Mouse (Mus musculus) midbrain, embryonic 11.5 days (tissue): ENCODE results near the gene 1700001P01Rik. TPM values are rescaled to one million over a fixed set of nuclear protein-coding genes. Genes with fewer than 3 reads are reported as not detected.

ENCODE experiments used
- ATAC-seq: fragments of 200-750 bp; cut with Nextera tagmentation; 2 replicates; pipeline ENCODE4 v1.8.0; 2017; ENCODE audit warnings: moderate TSS enrichment, moderate library complexity; ENCODE audit not compliant: low FRiP score
- DNase-seq: peaks from one replicate; pipeline ENCODE4 v3.0.0; 2015; ENCODE audit warnings: low spot score; ENCODE audit errors: missing footprints
- H3K27ac ChIP-seq: fragments of 300-500 bp; sonication (generic); 2 replicates; pipeline ENCODE4 v1.5.1; 2014; ENCODE audit warnings: low read depth, low read length
- H3K27me3 ChIP-seq: fragments of 300-500 bp; sonication (generic); 2 replicates; pipeline ENCODE4 v1.6.1; 2014; ENCODE audit warnings: mild to moderate bottlenecking, low read length, moderate library complexity, mixed read lengths; ENCODE audit not compliant: control insufficient read depth, insufficient read depth
- H3K36me3 ChIP-seq: fragments of 300-500 bp; sonication (generic); 2 replicates; pipeline ENCODE4 v1.6.1; 2014; ENCODE audit warnings: mild to moderate bottlenecking, low read length, moderate library complexity, mixed read lengths; ENCODE audit not compliant: control insufficient read depth, insufficient read depth
- H3K4me1 ChIP-seq: fragments of 300-500 bp; sonication (generic); 2 replicates; pipeline ENCODE4 v1.6.1; 2014; ENCODE audit warnings: low read length; ENCODE audit not compliant: control insufficient read depth, insufficient read depth
- H3K4me2 ChIP-seq: fragments of 300-500 bp; sonication (generic); 2 replicates; pipeline ENCODE4 v1.6.1; 2014; ENCODE audit warnings: mild to moderate bottlenecking, moderate library complexity
- H3K4me3 ChIP-seq: fragments of 300-500 bp; sonication (generic); 2 replicates; pipeline ENCODE4 v1.5.1; 2014; ENCODE audit warnings: low read depth, low read length
- H3K9ac ChIP-seq: fragments of 300-500 bp; sonication (generic); 2 replicates; pipeline ENCODE4 v1.6.1; 2014; ENCODE audit warnings: low read length
- H3K9me3 ChIP-seq: fragments of 300-500 bp; sonication (generic); 2 replicates; pipeline ENCODE4 v1.6.1; 2016; ENCODE audit warnings: low read length; ENCODE audit not compliant: control insufficient read depth
- WGBS: fragments of 180-500 bp; shearing (Covaris S2); extraction: QIAGEN DNeasy Blood & Tissue Kit; methylation state at CpG from one replicate; pipeline ENCODE4 v1.1.7; 2014; 5-methylcytosine and 5-hydroxymethylcytosine counted together
- polyA plus RNA-seq: library from polyadenylated mRNA; unstranded; fragments of >200 nt; fragmentation: Nextera tagmentation; extraction: Ambion mirVana; gene quantifications from 2 replicates; pipeline ENCODE4 v1.2.1, GENCODE M21; 2014

1700001P01Rik gene
- polyA plus RNA-seq = 0.47 and 0.78 TPM in 2 replicates

GRCm38 (mm10) chr11:97775808-97776496 lies at the start of gene 1700001P01Rik:
Gene 1700001P01Rik, minus strand, starts transcription at chr11:97775918.
- H3K36me3 ChIP-seq = peaks cover 22% of the 10 kb centered on the region
- ATAC-seq = no peak
- H3K27ac ChIP-seq = no peak within 1 kb of the TSS
- no peaks in the 10 kb centered on the region for H3K27me3 ChIP-seq
- no peaks in the 10 kb centered on the region for H3K9me3 ChIP-seq
- no peak within 1 kb of the TSS; the same call in 1 of the 2 replicates for H3K9ac ChIP-seq
- H3K4me3 ChIP-seq = no peak within 1 kb of the TSS
- peak; percentile 84 for DNase-seq
- H3K4me2 ChIP-seq = no peak within 1 kb of the TSS
- peaks cover 4% of the 10 kb centered on the region for H3K4me1 ChIP-seq
- WGBS = 37% methylated on average over 17 of the region's 17 CpGs

DNA sequence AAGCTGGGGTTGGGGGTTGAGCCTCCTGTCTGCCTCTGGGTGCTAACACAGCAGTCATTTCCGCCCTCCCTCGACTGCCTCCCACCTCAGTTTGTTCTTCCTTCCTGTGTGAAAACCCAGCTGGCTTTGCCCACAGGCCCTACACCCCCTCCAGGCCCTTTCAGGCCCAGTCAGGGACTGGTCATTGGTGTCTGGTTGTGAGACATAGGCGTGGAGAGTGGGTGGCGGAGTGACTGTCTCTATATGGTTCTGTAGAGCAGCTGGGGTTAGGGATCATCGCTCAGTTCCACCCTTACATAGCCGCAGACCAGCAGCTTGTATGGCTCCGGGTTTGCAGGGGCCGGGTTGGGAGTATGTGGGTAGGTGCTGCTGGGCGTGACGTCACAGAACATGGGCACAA lies 49.6 kb upstream of the 1700001P01Rik start:
- H3K4me2 ChIP-seq = no peak overlapping the region
- DNase-seq (no peak), ATAC-seq (no peak)
- H3K36me3 ChIP-seq = 0 out of 2 replicates have a peak, but pooled peaks cover 3% of the 10 kb centered on the region
- no peaks in the 10 kb centered on the region for H3K27me3 ChIP-seq
- H3K9me3 ChIP-seq = no peaks in the 10 kb centered on the region
- peaks cover 4% of the 10 kb centered on the region; the same call in 1 of the 2 replicates for H3K4me1 ChIP-seq
- H3K4me3 ChIP-seq = no peak overlapping the region
- no peak overlapping the region for H3K9ac ChIP-seq
- H3K27ac ChIP-seq = no peak overlapping the region
- WGBS = 88% methylated on average over 10 of the region's 10 CpGs

- DNase-seq (no peak), ATAC-seq (no peak)
- Histone ChIP-seq H3K9me3 (no peaks in the 10 kb centered on the region), H3K4me1 (peaks cover 4% of the 10 kb centered on the region; the same call in 1 of the 2 replicates), H3K4me3 (no peak overlapping the region), H3K36me3 (0 out of 2 replicates have a peak, but pooled peaks cover 3% of the 10 kb centered on the region), H3K9ac (no peak overlapping the region), H3K4me2 (no peak overlapping the region), H3K27me3 (no peaks in the 10 kb centered on the region), H3K27ac (no peak overlapping the region)
- WGBS = 88% methylated on average over 6 of the region's 6 CpGs
These were observed 49.2 kb upstream of the 1700001P01Rik start for GRCm38 (mm10) chr11:97824895-97825294.

GRCm38 (mm10) chr11:97824168-97824567 lies 48.5 kb upstream of the 1700001P01Rik start:
- Histone ChIP-seq H3K27me3 (no peaks in the 10 kb centered on the region), H3K4me1 (peaks cover 4% of the 10 kb centered on the region; the same call in 1 of the 2 replicates), H3K36me3 (0 out of 2 replicates have a peak, but pooled peaks cover 3% of the 10 kb centered on the region), H3K27ac (no peak overlapping the region), H3K9ac (no peak overlapping the region), H3K4me2 (no peak overlapping the region), H3K4me3 (no peak overlapping the region), H3K9me3 (no peaks in the 10 kb centered on the region)
- no peak for DNase-seq
- WGBS = 96% methylated on average over 11 of the region's 11 CpGs
- ATAC-seq = no peak

- DNase-seq = no peak
- Histone ChIP-seq H3K9ac (no peak overlapping the region), H3K27ac (0 out of 2 replicates have a peak overlapping the region, but pooled peaks have one; percentile 5), H3K4me2 (no peak overlapping the region), H3K36me3 (0 out of 2 replicates have a peak, but pooled peaks cover 3% of the 10 kb centered on the region), H3K9me3 (no peaks in the 10 kb centered on the region), H3K27me3 (no peaks in the 10 kb centered on the region), H3K4me1 (peaks cover 15% of the 10 kb centered on the region), H3K4me3 (no peak overlapping the region)
- no peak for ATAC-seq
- 74% methylated on average over 20 of the region's 20 CpGs for WGBS
These were observed 47.3 kb upstream of the 1700001P01Rik start for GRCm38 (mm10) chr11:97822840-97823603.

- 86% methylated on average over 8 of the region's 8 CpGs for WGBS
- no peak overlapping the region for H3K27ac ChIP-seq
- 0 out of 2 replicates have a peak, but pooled peaks cover 3% of the 10 kb centered on the region for H3K36me3 ChIP-seq
- H3K27me3 ChIP-seq = no peaks in the 10 kb centered on the region
- no peaks in the 10 kb centered on the region for H3K9me3 ChIP-seq
- DNase-seq (no peak), ATAC-seq (no peak)
- H3K4me2 ChIP-seq = no peak overlapping the region
- no peak overlapping the region for H3K9ac ChIP-seq
- peaks cover 28% of the 10 kb centered on the region for H3K4me1 ChIP-seq
- H3K4me3 ChIP-seq = no peak overlapping the region
These were observed 45.8 kb upstream of the 1700001P01Rik start for GRCm38 (mm10) chr11:97821401-97822064.

GRCm38 (mm10) chr11:97820840-97821239 lies 45.1 kb upstream of the 1700001P01Rik start:
- Histone ChIP-seq H3K4me1 (peaks cover 32% of the 10 kb centered on the region), H3K9me3 (no peaks in the 10 kb centered on the region)
- ATAC-seq = no peak

GRCm38 (mm10) chr11:97819923-97820322 lies 44.2 kb upstream of the 1700001P01Rik start:
- WGBS = 77% methylated on average over 5 of the region's 5 CpGs
- no peaks in the 10 kb centered on the region for H3K27me3 ChIP-seq

More at GRCm38 (mm10) chr11:97820840-97821239, 45.1 kb upstream of the 1700001P01Rik start:
- DNase-seq = no peak
- Histone ChIP-seq H3K27me3 (no peaks in the 10 kb centered on the region), H3K36me3 (0 out of 2 replicates have a peak, but pooled peaks cover 3% of the 10 kb centered on the region), H3K4me2 (no peak overlapping the region), H3K9ac (no peak overlapping the region), H3K4me3 (no peak overlapping the region), H3K27ac (no peak overlapping the region)
- WGBS = 65% methylated on average over 4 of the region's 4 CpGs

More at GRCm38 (mm10) chr11:97819923-97820322, 44.2 kb upstream of the 1700001P01Rik start:
- H3K4me3 ChIP-seq = no peak overlapping the region
- no peak overlapping the region for H3K27ac ChIP-seq
- H3K9ac ChIP-seq = no peak overlapping the region
- DNase-seq (no peak), ATAC-seq (no peak)
- no peak overlapping the region for H3K4me2 ChIP-seq
- H3K4me1 ChIP-seq = peaks cover 40% of the 10 kb centered on the region
- no peaks in the 10 kb centered on the region for H3K36me3 ChIP-seq
- H3K9me3 ChIP-seq = no peaks in the 10 kb centered on the region
